Mouse (Mus musculus): ENCODE measurements around the gene Apoc4.

DNA sequence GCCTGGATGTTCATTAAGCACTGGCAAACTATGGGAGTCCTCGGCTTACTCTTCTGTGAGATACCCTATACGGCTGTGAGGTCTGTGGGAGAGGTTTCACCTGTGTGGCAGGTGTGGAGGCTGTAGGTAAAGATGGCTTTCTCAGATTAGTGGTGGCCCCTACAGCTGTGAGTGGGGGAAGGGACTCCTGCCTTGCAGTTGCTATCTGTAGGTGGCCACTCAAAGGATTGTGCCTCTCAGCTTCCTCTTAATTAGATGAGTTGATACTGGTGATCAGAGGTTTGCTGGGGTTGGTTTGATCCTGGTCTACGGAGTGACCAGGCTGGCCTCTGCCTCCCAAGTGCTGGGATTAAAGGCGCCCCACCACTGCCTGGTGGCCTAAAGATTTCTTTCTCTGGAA is 23.2 kb upstream of the Apoc4 start:
- TF ChIP-seq CTCF (IDR thresholded peaks at IDR 0.05; ENCODE audit: control insufficient read depth, insufficient read depth, low read length): no peak
- no peak for TF ChIP-seq POLR2A (IDR thresholded peaks at IDR 0.05; ENCODE audit: borderline replicate concordance, control insufficient read depth, low read depth, low read length)

All from bone marrow, adult 2 months (tissue).